Mouse (Mus musculus): ENCODE measurements around the gene Phactr2. TPM values are rescaled to one million over a fixed set of nuclear protein-coding genes. Genes with fewer than 3 reads are reported as not detected.

The Phactr2 gene
- total and polyA plus RNA-seq, 3 experiments: not detected

- peaks cover 0 to 2% of the 10 kb centered on the region in 2 experiments; a peak in 2 of 4 replicates for H3K27me3 ChIP-seq (ENCODE audit: control insufficient read depth in 1 of 2, insufficient read depth in 2 of 2, low read length in 2 of 2)
- H3K36me3 ChIP-seq (ENCODE audit: control insufficient read depth in 1 of 2, insufficient read depth in 2 of 2, low read length in 2 of 2): no peaks in the 10 kb centered on the region
- TF ChIP-seq HCFC1 (IDR thresholded peaks at IDR 0.05; ENCODE audit: low read depth, low read length) (no peak), CHD1 (IDR thresholded peaks at IDR 0.05; ENCODE audit: low read depth, low read length) (no peak), E2F4 (IDR thresholded peaks at IDR 0.05; ENCODE audit: borderline replicate concordance, low read depth, low read length) (no peak), NELFE (IDR thresholded peaks at IDR 0.05; ENCODE audit: low read depth, low read length) (no peak), MEF2A (IDR thresholded peaks at IDR 0.05; ENCODE audit: extremely low read depth, insufficient replicate concordance, low read depth, low read length, poor library complexity, severe bottlenecking) (no peak), MXI1 (IDR thresholded peaks at IDR 0.05; ENCODE audit: low read depth, low read length) (no peak), TBP (IDR thresholded peaks at IDR 0.05; ENCODE audit: low read depth, low read length) (no peak), RCOR1 (IDR thresholded peaks at IDR 0.05; ENCODE audit: low read depth, low read length) (no peak), SIN3A (IDR thresholded peaks at IDR 0.05; ENCODE audit: low read length) (no peak), ELF1 (IDR thresholded peaks at IDR 0.05; ENCODE audit: low read depth, low read length) (no peak)
- H3K9me3 ChIP-seq (replicated peaks; ENCODE audit: insufficient read depth, low read length): no peaks in the 10 kb centered on the region
- no peak for DNase-seq (ENCODE audit: low read depth, low spot score)
- H3K79me2 ChIP-seq (ENCODE audit: control insufficient read depth, insufficient read depth, low read length, poor library complexity): no peaks in the 10 kb centered on the region
- no peak overlapping the region for H3K9ac ChIP-seq (ENCODE audit: control insufficient read depth, low read depth, low read length, poor library complexity, severe bottlenecking)
- no peaks in the 10 kb centered on the region for H3K4me1 ChIP-seq (ENCODE audit: control insufficient read depth in 1 of 2, insufficient read depth in 2 of 2, low read length in 2 of 2)
- H3K4me3 ChIP-seq (ENCODE audit: control insufficient read depth in 1 of 2, insufficient read depth in 1 of 2, low read depth in 2 of 2, low read length in 2 of 2): no peak overlapping the region
- no peak overlapping the region for H3K27ac ChIP-seq (ENCODE audit: control insufficient read depth, low read depth, low read length)
Measured at GRCm38 (mm10) chr10:13209506-13209905, 264.7 kb downstream of the Phactr2 start.

GRCm38 (mm10) chr10:13209061-13209460, 265.2 kb downstream of the Phactr2 start:
- H3K79me2 ChIP-seq (ENCODE audit: control insufficient read depth, insufficient read depth, low read length, poor library complexity): no peaks in the 10 kb centered on the region
- DNase-seq (ENCODE audit: low read depth, low spot score): no peak
- H3K27me3 ChIP-seq (ENCODE audit: control insufficient read depth in 1 of 2, insufficient read depth in 2 of 2, low read length in 2 of 2): peaks cover 0 to 2% of the 10 kb centered on the region in 2 experiments; a peak in 2 of 4 replicates
- H3K4me1 ChIP-seq (ENCODE audit: control insufficient read depth in 1 of 2, insufficient read depth in 2 of 2, low read length in 2 of 2): no peaks in the 10 kb centered on the region
- no peaks in the 10 kb centered on the region for H3K36me3 ChIP-seq (ENCODE audit: control insufficient read depth in 1 of 2, insufficient read depth in 2 of 2, low read length in 2 of 2)
- no peak for TF ChIP-seq NRF1 (IDR thresholded peaks at IDR 0.05; ENCODE audit: insufficient read depth, low read depth, low read length, poor library complexity, severe bottlenecking)
- TF ChIP-seq BHLHE40 (IDR thresholded peaks at IDR 0.05; ENCODE audit: borderline replicate concordance, low read depth, low read length): no peak
- no peak for TF ChIP-seq POLR2AphosphoS5 (IDR thresholded peaks at IDR 0.05; ENCODE audit: borderline replicate concordance, low read depth, low read length)
- no peak for TF ChIP-seq UBTF (IDR thresholded peaks at IDR 0.05; ENCODE audit: borderline replicate concordance, insufficient read depth, low read depth, low read length)
- TF ChIP-seq SMC3 (IDR thresholded peaks at IDR 0.05; ENCODE audit: low read depth, low read length): no peak
- no peak for TF ChIP-seq ZKSCAN1 (IDR thresholded peaks at IDR 0.05; ENCODE audit: low read depth, low read length)
- TF ChIP-seq USF1 (IDR thresholded peaks at IDR 0.05; ENCODE audit: low read depth, low read length): no peak
- TF ChIP-seq HCFC1 (IDR thresholded peaks at IDR 0.05; ENCODE audit: low read depth, low read length): no peak
- no peak for TF ChIP-seq USF2 (IDR thresholded peaks at IDR 0.05; ENCODE audit: borderline replicate concordance in 1 of 2, insufficient read depth in 1 of 2, low read depth in 1 of 2, low read length in 2 of 2)
- no peak for TF ChIP-seq KAT2A (conservative IDR thresholded peaks at IDR 0.05; ENCODE audit: low read depth, low read length)
- TF ChIP-seq ZC3H11A (IDR thresholded peaks at IDR 0.05; ENCODE audit: low read depth, low read length): no peak
- no peak for TF ChIP-seq E2F4 (IDR thresholded peaks at IDR 0.05; ENCODE audit: borderline replicate concordance, low read depth, low read length)
- no peak for TF ChIP-seq RAD21 (IDR thresholded peaks at IDR 0.05; ENCODE audit: low read depth, low read length)
- TF ChIP-seq MAZ (IDR thresholded peaks at IDR 0.05; ENCODE audit: low read depth, low read length): no peak
- TF ChIP-seq POLR2AphosphoS2 (IDR thresholded peaks at IDR 0.05; ENCODE audit: low read length): no peak
- H3K4me3 ChIP-seq (ENCODE audit: control insufficient read depth in 1 of 2, insufficient read depth in 1 of 2, low read depth in 2 of 2, low read length in 2 of 2): no peak overlapping the region
- no peak overlapping the region for H3K9ac ChIP-seq (ENCODE audit: control insufficient read depth, low read depth, low read length, poor library complexity, severe bottlenecking)
- H3K9me3 ChIP-seq (replicated peaks; ENCODE audit: insufficient read depth, low read length): no peaks in the 10 kb centered on the region
- H3K27ac ChIP-seq (ENCODE audit: control insufficient read depth, low read depth, low read length): no peak overlapping the region
